Mouse (Mus musculus) layer of hippocampus, postnatal 10 days (tissue): ENCODE results near the gene Kndc1. TPM values are rescaled to one million over a fixed set of nuclear protein-coding genes. Genes with fewer than 3 reads are reported as not detected.

Experiments used
- DNase-seq, 2 experiments: peaks; one replicate each; pipeline ENCODE4 v3.0.0; 2021; ENCODE audit warnings: low spot score in 2 of 2
- long read RNA-seq: library from polyadenylated mRNA; stranded (forward); transcript quantifications from one replicate; pipeline ENCODE4 v2.0.0, GENCODE M21; 2023
- total RNA-seq, 2 experiments: library from RNA; stranded (reverse); gene quantifications; 2 replicates each; pipeline ENCODE4 v1.2.3; 2021

Gene Kndc1
- 10 to 100 TPM; 49.1 to 56.1 TPM for total RNA-seq
- long read RNA-seq, full-length matches to known transcripts: 3 of 14 reads
- long read RNA-seq, partial matches to known transcripts: 9 of 14 reads
- long read RNA-seq, other reads (novel, unspliced or antisense): 2 of 14 reads

DNA sequence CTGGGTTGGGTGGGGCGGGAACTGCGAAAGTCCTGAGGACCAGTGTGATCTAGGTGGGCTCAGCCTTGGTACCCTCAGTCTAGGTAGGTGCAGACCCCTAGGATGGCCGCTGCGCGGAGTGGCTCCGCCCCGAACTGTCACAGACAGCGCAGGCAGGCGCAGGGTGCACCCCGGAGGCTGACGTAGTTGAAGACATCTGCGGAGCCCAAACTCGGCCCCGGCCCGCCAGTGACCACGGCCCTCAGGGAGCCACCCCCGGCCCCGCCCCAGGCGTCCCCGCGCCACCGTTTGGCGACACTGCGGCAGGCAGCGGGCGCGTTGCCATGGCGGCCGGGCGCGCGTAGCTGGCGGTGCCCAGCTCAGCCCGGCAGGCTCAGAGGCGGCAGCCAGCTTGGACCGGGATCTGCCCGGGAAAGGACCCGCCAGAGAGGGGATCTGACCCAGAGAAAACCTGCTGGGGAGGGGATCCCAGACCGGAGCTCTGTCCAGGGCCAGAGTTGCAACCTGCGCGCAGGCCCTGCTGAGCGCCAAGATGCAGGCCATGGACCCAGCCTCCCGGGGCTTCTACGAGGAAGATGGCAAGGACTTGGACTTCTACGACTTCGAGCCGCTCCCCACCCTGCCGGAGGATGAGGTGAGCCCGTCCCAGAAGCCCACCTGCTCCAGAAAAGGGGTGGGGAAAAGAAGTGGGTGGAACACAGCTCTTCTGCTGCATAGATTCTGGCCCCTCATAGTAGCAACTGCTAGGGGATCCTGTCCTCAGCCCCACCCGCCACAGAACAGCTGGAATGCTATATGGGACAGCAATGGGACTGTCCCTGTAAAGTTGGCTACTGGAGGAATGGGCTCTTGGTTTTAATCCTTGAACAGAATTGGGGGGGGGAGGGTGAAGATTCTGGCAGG lies at the start of gene Kndc1:
Kndc1 (plus strand) TSS at position 42 of the 903 bp plus-strand sequence.
- peak; percentile 71 to 82 for DNase-seq

- no peak for DNase-seq
These were observed 49.4 kb upstream of the Kndc1 start for GRCm38 (mm10) chr7:139845101-139845500.

- peak; percentile 18 to 33 for DNase-seq
These were observed 44.3 kb upstream of the Kndc1 start for GRCm38 (mm10) chr7:139850152-139850551.

DNA sequence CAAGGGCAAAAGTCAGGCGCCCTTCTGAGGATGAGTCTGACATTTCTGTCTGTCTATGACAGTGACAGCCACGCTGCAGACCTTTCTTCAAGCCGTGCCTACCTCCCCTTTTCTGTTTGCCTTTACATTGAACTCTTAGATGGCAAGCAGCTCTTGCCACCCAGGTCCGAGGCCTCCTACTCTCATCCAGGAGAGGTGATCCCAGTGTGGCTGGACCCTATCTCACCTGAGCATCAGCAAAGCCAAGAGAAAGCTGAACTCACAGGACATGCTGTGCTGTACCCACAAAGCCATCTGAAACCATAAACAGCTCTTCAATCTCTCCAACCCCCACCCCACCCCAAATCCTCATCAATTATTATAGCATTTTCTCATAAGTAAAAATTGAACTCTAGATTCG lies 43.8 kb upstream of the Kndc1 start:
- DNase-seq: no peak

- DNase-seq: peak; percentile 37 to 38
These were observed 43.4 kb upstream of the Kndc1 start for GRCm38 (mm10) chr7:139851098-139851497.

- DNase-seq: no peak
These were observed 39.2 kb upstream of the Kndc1 start for GRCm38 (mm10) chr7:139855261-139855660.

DNA sequence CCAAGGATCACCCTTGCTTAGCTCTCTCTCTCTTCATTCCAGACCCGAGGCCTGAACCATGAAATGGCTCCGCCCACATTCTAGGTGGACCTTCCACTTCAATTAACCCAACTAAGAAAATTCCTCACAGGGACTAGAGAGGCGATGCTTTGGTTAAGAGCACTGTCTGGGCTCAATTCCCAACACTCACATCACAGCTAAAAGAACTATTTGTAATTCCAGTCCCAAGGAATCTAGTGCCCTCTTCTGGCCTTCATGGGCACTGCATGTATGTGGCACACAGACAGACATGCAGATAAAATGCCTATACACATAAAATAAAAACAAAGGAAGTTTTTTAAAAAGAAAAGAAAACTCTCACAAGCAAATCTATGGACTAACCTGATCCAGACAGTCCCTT lies 33.1 kb upstream of the Kndc1 start:
- peak; percentile 81 to 82 for DNase-seq

DNA sequence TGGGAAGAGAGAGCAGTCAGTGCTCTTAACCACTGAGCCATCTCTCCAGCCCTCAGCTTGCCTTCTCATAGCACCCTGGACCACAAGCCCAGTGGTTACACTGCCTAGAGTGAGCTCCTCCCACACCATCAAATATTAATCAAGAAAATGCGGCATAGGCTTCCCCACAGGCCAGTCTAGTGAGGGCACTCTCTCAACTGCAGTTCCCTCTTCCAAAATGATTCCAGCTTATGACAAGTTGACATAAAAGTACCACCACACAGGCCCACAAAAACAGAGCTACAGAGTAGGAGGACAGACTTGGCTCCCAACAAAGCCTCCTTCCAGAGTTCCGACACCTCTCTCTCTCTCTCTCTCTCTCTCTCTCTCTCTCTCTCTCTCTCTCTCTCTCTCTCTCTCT lies 31.4 kb upstream of the Kndc1 start:
- DNase-seq: no peak

GRCm38 (mm10) chr7:139864253-139864652 lies 30.2 kb upstream of the Kndc1 start:
- DNase-seq: peak in 1 of 2 experiments; percentile 37

DNA sequence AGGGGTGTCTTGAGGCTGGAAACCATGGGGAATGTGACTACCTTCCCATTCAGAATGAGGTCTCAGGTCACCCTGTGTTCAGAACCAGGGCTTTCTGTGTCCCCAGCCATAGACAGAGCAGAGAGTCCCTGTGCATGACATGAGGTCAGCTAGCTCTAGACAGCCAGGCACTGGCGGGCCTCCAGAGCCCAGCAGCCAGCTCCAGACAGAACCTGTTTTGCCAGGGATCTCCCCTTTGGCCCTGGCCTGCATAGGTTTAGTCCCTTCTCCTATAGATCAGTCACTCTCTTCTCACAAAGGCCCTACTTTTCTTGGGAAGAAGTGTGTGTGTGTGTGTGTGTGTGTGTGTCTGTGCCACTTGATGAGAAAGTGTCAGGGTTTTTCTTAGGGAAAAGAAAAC lies 29.6 kb upstream of the Kndc1 start:
- no peak for DNase-seq

- DNase-seq: no peak
These were observed 23.5 kb upstream of the Kndc1 start for GRCm38 (mm10) chr7:139871014-139871413.

DNA sequence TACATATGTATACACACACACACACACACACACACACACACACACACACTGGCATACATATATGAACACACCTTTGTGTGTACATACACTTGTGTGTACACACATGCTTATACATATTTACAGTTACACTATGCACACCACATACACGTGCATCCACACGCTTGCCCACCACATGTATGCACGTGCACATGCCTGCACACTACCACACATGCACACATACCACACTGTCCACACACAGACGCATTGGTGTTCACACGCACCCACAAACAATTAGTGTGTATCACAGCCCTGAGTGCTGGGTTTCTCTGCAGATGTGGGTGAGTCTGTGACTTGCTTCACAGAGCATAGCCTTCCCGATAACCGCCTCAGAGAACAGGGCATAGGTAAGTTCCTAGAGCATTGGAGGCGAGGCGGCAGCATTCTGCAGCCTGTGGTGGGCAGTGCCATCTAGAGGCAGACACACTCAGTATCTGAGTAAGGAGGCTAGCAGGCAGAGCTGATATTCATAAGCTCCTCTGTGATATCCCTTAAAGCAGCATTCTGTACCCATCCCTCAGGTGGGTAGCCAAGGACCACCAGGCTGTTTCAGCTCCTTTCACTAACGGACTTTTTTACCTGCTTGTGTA lies 17.2 kb upstream of the Kndc1 start:
- DNase-seq: peak; percentile 60 to 70

DNA sequence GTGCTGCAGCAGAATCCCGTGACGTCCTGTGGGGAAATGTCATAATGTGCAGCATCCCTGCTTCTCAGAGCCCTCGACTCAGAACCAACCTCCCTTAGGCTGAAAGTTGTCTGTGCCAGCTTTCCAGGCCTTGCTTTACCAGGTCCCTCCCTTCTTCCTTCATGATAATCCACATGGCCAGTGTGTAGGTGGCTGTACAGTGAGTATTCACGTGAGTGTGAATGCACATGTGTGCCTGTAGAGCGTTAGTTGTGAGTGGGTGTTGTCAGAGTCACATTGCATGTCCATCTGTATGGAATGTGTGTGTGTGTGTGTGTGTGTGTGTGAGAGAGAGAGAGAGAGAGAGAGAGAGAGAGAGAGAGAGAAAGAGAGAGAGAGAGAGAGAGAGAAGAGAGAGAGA lies 16.4 kb upstream of the Kndc1 start:
- no peak for DNase-seq

- DNase-seq: no peak
These were observed 15.9 kb upstream of the Kndc1 start for GRCm38 (mm10) chr7:139878621-139879020.

DNA sequence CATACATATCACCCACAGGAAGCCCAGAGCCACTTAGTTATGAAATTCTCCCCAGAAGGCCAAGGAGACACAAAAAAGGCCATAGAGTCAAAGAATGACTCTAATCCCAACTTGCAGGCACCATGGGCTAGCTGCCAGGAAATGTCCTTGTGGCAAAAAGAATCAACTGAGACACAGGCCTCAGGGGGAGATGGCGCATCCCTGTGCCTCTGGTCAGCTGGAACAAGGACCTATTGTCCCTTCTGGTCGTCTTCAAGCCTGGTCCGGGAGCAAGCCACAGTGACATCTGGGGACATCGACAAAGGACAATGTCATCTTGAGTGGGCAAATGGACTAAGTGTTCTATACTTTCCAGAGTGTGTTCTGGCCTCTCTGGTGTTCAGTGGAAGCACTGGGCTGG lies 11.0 kb upstream of the Kndc1 start:
- no peak for DNase-seq

DNA sequence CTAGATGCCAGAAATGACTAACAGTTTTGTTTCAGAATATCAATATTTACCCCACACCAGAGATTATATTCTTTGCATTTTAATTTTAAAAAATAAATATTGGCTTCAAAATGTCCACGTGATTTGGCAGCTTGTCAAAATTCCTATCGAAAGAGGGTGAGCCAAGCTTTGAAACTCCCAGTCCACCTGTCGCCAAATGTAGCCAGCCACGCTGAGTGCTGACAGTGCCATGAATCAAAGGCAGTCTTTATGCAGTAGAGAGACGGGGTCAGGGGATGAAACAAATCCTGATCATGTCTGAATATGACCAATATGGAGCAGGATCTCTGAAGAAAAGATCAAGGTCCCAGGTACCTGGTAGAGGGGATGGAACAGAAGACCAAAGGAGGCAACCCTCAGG lies 2.7 kb upstream of the Kndc1 start:
- no peak for DNase-seq

DNA sequence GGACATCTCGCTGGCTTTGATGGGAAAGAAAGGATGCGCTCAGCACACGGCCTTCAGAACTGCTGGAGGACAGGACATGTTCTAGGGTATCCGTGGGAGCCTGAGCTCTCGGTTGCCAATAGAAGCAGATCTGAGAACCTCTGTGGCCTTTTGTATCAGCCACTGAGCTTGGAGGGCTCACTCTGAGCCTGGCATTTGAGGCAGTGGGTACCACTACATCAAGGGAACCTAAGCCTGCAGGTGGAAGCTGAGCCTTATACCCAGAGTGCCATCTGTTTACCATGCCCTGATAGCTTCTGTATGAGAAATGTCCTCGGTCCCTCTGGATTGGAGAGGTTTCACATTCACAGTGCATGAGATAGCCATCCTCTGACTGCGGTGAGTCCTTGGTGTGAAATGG lies 1.8 kb downstream of the Kndc1 start:
- no peak for DNase-seq

DNA sequence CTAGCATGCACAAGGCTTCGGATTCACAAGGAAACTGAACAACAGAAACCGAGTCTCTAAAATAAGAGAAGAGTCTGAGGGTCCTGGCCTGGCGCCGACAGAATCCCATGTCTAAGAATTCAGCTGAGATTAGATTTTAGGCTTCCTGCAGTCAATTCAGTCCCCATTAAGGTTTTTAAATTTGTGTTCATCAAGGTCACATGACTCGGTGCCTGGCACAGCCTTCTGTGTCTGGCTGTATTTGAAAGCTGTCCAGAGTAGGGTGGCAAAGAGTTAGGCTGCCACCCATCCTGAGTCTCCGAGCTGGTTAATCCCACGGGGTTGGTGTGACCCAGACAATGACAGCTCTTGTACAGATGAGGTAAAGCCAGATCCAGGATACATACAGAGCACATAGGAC lies 2.3 kb downstream of the Kndc1 start:
- no peak for DNase-seq

DNA sequence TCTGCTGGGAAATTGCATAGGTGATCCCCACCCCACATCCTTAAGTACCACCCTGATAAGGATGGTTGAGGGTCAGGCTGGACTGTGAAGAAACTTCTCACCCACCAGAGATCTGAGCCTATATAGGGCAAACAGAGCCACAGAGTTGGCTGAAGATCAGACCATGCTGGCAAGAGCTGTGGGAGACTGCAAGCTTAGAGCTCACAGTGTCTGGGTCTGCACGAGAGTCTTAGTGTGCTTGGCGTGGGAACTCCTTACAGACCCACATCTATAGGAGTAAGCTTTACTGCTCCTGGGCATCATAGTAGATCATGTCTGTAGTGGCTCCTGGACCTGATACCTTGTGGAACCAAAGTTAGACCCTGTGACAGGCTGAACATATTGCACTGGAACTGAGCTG lies 4.1 kb downstream of the Kndc1 start:
- no peak for DNase-seq

DNA sequence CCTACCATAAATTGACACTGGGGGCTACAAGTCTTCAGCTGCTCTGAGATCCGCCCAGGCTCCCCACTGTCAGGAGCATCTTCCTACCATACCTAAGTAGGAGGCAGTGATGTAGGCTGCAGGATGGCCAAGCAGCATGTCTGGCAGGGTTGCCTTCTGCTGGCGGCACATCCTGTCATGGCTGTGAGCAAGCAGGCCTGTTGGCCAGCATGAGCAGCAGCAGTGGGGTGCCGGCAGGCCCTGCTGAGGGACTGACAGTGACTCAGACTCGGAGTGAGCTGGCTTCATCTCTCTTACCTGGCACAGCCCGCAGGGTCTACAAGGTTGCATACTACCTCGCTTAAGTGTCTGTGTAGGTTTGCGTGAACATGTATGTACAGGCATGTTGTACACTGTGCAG lies 5.0 kb downstream of the Kndc1 start:
- DNase-seq: peak in 1 of 2 experiments; percentile 41

GRCm38 (mm10) chr7:139900456-139900855 lies 6.0 kb downstream of the Kndc1 start:
- no peak for DNase-seq

DNA sequence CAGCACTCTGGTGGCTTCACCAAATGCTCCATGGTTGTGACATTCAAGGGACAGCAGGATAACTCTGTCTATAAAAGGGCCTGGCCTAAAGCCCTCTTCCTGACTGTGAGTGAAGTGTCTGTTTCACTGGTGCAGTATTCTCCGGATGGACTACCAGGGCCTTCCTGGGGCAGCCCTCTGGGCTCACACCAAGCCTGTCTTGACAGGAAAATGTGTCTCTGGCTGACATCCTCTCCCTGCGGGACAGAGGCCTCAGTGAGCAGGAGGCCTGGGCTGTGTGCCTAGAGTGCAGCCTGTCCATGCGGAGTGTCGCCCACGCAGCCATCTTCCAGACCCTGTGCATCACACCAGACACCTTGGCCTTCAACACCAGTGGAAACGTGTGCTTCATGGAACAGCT lies 6.4 kb downstream of the Kndc1 start:
- no peak for DNase-seq
